Mouse (Mus musculus): Measurements from ENCODE around the gene Tbpl1. TPM values are rescaled to one million over a fixed set of nuclear protein-coding genes. Genes with fewer than 3 reads are reported as not detected.

The Tbpl1 gene
- total RNA-seq, 2 experiments from 2014 or later = 16.3 to 20.5 TPM

Other genes with a start within 250 kb of the Tbpl1 start
- gene Slc2a12, start 86.9 kb downstream of the Tbpl1 start, total RNA-seq (2015; ENCODE audit: low replicate concordance) = not detected in 2 replicates
- not detected in 2 replicates for gene Slc2a12, start 86.9 kb downstream of the Tbpl1 start, total RNA-seq (2017; ENCODE audit: low replicate concordance)
- gene Tcf21, start 88.2 kb upstream of the Tbpl1 start, total RNA-seq (2015; ENCODE audit: low replicate concordance) = not detected in 2 replicates
- not detected in 2 replicates for gene Tcf21, start 88.2 kb upstream of the Tbpl1 start, total RNA-seq (2017; ENCODE audit: low replicate concordance)